Mouse (Mus musculus) layer of hippocampus, postnatal 10 days (tissue): Measurements from ENCODE around the gene Zfp958. TPM values are rescaled to one million over a fixed set of nuclear protein-coding genes. Genes with fewer than 3 reads are reported as not detected.
"Not testable (repeated sequence)": the region's sequence is repeated elsewhere in the genome, so short reads cannot be mapped to it uniquely, and the experiment has no call there.

Experiments used
- DNase-seq, 2 experiments: peaks; one replicate each; pipeline ENCODE4 v3.0.0; 2021; ENCODE audit warnings: low spot score in 2 of 2
- long read RNA-seq: library from polyadenylated mRNA; stranded (forward); transcript quantifications from one replicate; pipeline ENCODE4 v2.0.0, GENCODE M21; 2023
- total RNA-seq, 2 experiments: library from RNA; stranded (reverse); gene quantifications; 2 replicates each; pipeline ENCODE4 v1.2.3; 2021

Zfp958 gene
- total RNA-seq = 10 to 100 TPM; 14.3 to 15.0 TPM
- long read RNA-seq, transcript Zfp958-202 (4 exons, 2,364 nt) = major isoform, 5 of 6 reads
- long read RNA-seq, partial matches to known transcripts = 0 of 6 reads
- long read RNA-seq, other reads (novel, unspliced or antisense) = 0 of 6 reads

GRCm38 (mm10) chr8:4612932-4613853, at the start of gene Zfp958:
Gene Zfp958 (plus strand): TSS chr8:4613167.
- peak; percentile 91 to 93 for DNase-seq

- no peak for DNase-seq
These were observed 31.0 kb upstream of the Zfp958 start for GRCm38 (mm10) chr8:4581986-4582385.

- DNase-seq = no peak
These were observed 30.2 kb upstream of the Zfp958 start for GRCm38 (mm10) chr8:4582754-4583178.

- DNase-seq = no peak
These were observed 28.3 kb upstream of the Zfp958 start for GRCm38 (mm10) chr8:4584660-4585059.

GRCm38 (mm10) chr8:4586356-4586755, 26.6 kb upstream of the Zfp958 start:
- DNase-seq = no peak

GRCm38 (mm10) chr8:4588165-4589000, 24.6 kb upstream of the Zfp958 start:
- peak; percentile 41 to 46 for DNase-seq

- no peak for DNase-seq
These were observed 4.1 kb upstream of the Zfp958 start for GRCm38 (mm10) chr8:4608896-4609295.

GRCm38 (mm10) chr8:4611626-4612175, 1.3 kb upstream of the Zfp958 start:
- DNase-seq = not testable (repeated sequence)

- no peak for DNase-seq
These were observed 14.4 kb downstream of the Zfp958 start for GRCm38 (mm10) chr8:4627349-4627748.

- DNase-seq = no peak
These were observed 24.1 kb downstream of the Zfp958 start for GRCm38 (mm10) chr8:4637071-4637470.

- DNase-seq = not testable (repeated sequence)
These were observed 30.0 kb downstream of the Zfp958 start for GRCm38 (mm10) chr8:4642974-4643373.

GRCm38 (mm10) chr8:4656536-4656935, 43.6 kb downstream of the Zfp958 start:
- DNase-seq = peak in 1 of 2 experiments; percentile 21

- DNase-seq = peak in 1 of 2 experiments; percentile 9
These were observed 62.4 kb downstream of the Zfp958 start for GRCm38 (mm10) chr8:4675191-4676003.

GRCm38 (mm10) chr8:4676586-4676985, 63.6 kb downstream of the Zfp958 start:
- peak; percentile 10 to 15 for DNase-seq

GRCm38 (mm10) chr8:4677265-4678217, 64.6 kb downstream of the Zfp958 start:
- DNase-seq = peak; percentile 98 to 99

GRCm38 (mm10) chr8:4678218-4678907, 65.4 kb downstream of the Zfp958 start:
- DNase-seq = peak in 1 of 2 experiments; percentile 90

GRCm38 (mm10) chr8:4678908-4679545, 66.1 kb downstream of the Zfp958 start:
- DNase-seq = peak; percentile 8 to 12

- DNase-seq = peak in 1 of 2 experiments; percentile 12
These were observed 66.8 kb downstream of the Zfp958 start for GRCm38 (mm10) chr8:4679796-4680195.
